Mouse (Mus musculus): ENCODE data around the gene Shkbp1.

Gene Shkbp1

GRCm38 (mm10) chr7:27311651-27312284 is 44.1 kb downstream of the Shkbp1 start:
- in situ Hi-C loops (cut with MboI; ENCODE audit: low sequenced_read_pairs): no loop called here

- in situ Hi-C loops (cut with MboI; ENCODE audit: low sequenced_read_pairs): no loop called here
Observed at GRCm38 (mm10) chr7:27310996-27311535, 44.8 kb downstream of the Shkbp1 start.

GRCm38 (mm10) chr7:27310306-27310705 is 45.5 kb downstream of the Shkbp1 start:
- in situ Hi-C loops (cut with MboI; ENCODE audit: low sequenced_read_pairs): no loop called here

- in situ Hi-C loops (cut with MboI; ENCODE audit: low sequenced_read_pairs): no loop called here
Observed at GRCm38 (mm10) chr7:27309832-27310231, 46.0 kb downstream of the Shkbp1 start.

- in situ Hi-C loops (cut with MboI; ENCODE audit: low sequenced_read_pairs): no loop called here
Observed at GRCm38 (mm10) chr7:27308821-27309549, 46.8 kb downstream of the Shkbp1 start.

- in situ Hi-C loops (cut with MboI; ENCODE audit: low sequenced_read_pairs): no loop called here
Observed at GRCm38 (mm10) chr7:27307551-27307950, 48.3 kb downstream of the Shkbp1 start.

GRCm38 (mm10) chr7:27306161-27307160 is 49.4 kb downstream of the Shkbp1 start:
- in situ Hi-C loops (cut with MboI; ENCODE audit: low sequenced_read_pairs): no loop called here

GRCm38 (mm10) chr7:27305091-27305730 is 50.6 kb downstream of the Shkbp1 start:
- in situ Hi-C loops (cut with MboI; ENCODE audit: low sequenced_read_pairs): no loop called here

GRCm38 (mm10) chr7:27302172-27302571 is 53.6 kb downstream of the Shkbp1 start:
- in situ Hi-C loops (cut with MboI; ENCODE audit: low sequenced_read_pairs): no loop called here

- in situ Hi-C loops (cut with MboI; ENCODE audit: low sequenced_read_pairs): no loop called here
Observed at GRCm38 (mm10) chr7:27300801-27301200, 55.0 kb downstream of the Shkbp1 start.

- in situ Hi-C loops (cut with MboI; ENCODE audit: low sequenced_read_pairs): no loop called here
Observed at GRCm38 (mm10) chr7:27300351-27300750, 55.5 kb downstream of the Shkbp1 start.

- in situ Hi-C loops (cut with MboI; ENCODE audit: low sequenced_read_pairs): loop anchor here (25.0 kb wide), 1 partner anchor 537 kb away; the partner anchor contains the start of gene Cyp2b19
Observed at GRCm38 (mm10) chr7:27298816-27299215, 57.0 kb downstream of the Shkbp1 start.

GRCm38 (mm10) chr7:27298033-27298610 is 57.7 kb downstream of the Shkbp1 start:
- in situ Hi-C loops (cut with MboI; ENCODE audit: low sequenced_read_pairs): loop anchor here (25.0 kb wide), 1 partner anchor 536 kb away; the partner anchor contains the start of gene Cyp2b19

GRCm38 (mm10) chr7:27296518-27296917 is 59.3 kb downstream of the Shkbp1 start:
- in situ Hi-C loops (cut with MboI; ENCODE audit: low sequenced_read_pairs): loop anchor here (25.0 kb wide), 1 partner anchor 534 kb away; the partner anchor contains the start of gene Cyp2b19

GRCm38 (mm10) chr7:27295956-27296355 is 59.9 kb downstream of the Shkbp1 start:
- in situ Hi-C loops (cut with MboI; ENCODE audit: low sequenced_read_pairs): loop anchor here (25.0 kb wide), 1 partner anchor 534 kb away; the partner anchor contains the start of gene Cyp2b19
